Mouse (Mus musculus) heart, postnatal 14 days (tissue): ENCODE data around the gene Zfp652. TPM values are rescaled to one million over a fixed set of nuclear protein-coding genes. Genes with fewer than 3 reads are reported as not detected.
"Not testable (repeated sequence)": the region's sequence is repeated elsewhere in the genome, so short reads cannot be mapped to it uniquely, and the experiment has no call there.

Experiments used
- DNase-seq, 2 experiments: peaks; one replicate each; pipeline ENCODE4 v3.0.0; 2021 to 2022
- intact Hi-C: fragments of 180-260 bp; cut with DNase I; formaldehyde crosslinking; loops from one replicate; pipeline ENCODE4 v1.15.1; 2025
- total RNA-seq, 2 experiments: library from RNA; stranded (reverse); gene quantifications; 2 replicates each; pipeline ENCODE4 v1.2.3; 2021

The Zfp652 gene
- total RNA-seq, 2 experiments from 2014 or later = 45.9 to 46.5 TPM

- intact Hi-C loops = loop anchor here (10.0 kb wide), 1 partner anchor 259 kb away; the partner anchor contains the start of gene Ttll6
- DNase-seq = peak; percentile 66 to 75
These were observed 163.8 kb downstream of the Zfp652 start for GRCm38 (mm10) chr11:95876296-95876695.

GRCm38 (mm10) chr11:95879861-95880260, 167.4 kb downstream of the Zfp652 start:
- intact Hi-C loops = loop anchor here (10.0 kb wide), 1 partner anchor 255 kb away; the partner anchor contains the start of gene Ttll6
- not testable (repeated sequence) for DNase-seq

Other genes starting within 250 kb of the Zfp652 start
- under 1 TPM; 0.37 to 0.93 TPM for gene Nxph3, start 198.1 kb upstream of the Zfp652 start, total RNA-seq
- gene Ngfr, start 124.9 kb upstream of the Zfp652 start, total RNA-seq = 1 to 10 TPM; 1.1 to 2.0 TPM
- gene Phb, start 45.7 kb upstream of the Zfp652 start, total RNA-seq = 100 to 1,000 TPM; 338 to 341 TPM
- gene B130006D01Rik, start 10.9 kb downstream of the Zfp652 start, total RNA-seq = under 1 TPM; 0.53 to 0.61 TPM
- 100 to 1,000 TPM; 172 to 179 TPM for gene Phospho1, start 111.8 kb downstream of the Zfp652 start, total RNA-seq
- gene Gngt2, start 124.5 kb downstream of the Zfp652 start, total RNA-seq = 10 to 100 TPM; 18.3 to 20.0 TPM
- 10 to 100 TPM; 20.7 to 21.0 TPM for gene Abi3, start 129.8 kb downstream of the Zfp652 start, total RNA-seq
- not detected for gene B4galnt2, start 202.2 kb downstream of the Zfp652 start, total RNA-seq